Mouse (Mus musculus): Measurements from ENCODE around the gene Gse1.

GRCm38 (mm10) chr8:120255406-120255987 is 27.2 kb downstream of the Gse1 start:
- no peak for TF ChIP-seq CTCF (IDR thresholded peaks at IDR 0.05)
- no peak for TF ChIP-seq POLR2A (IDR thresholded peaks at IDR 0.05; ENCODE audit: insufficient read depth, low read depth, low read length)
- no peak for TF ChIP-seq EP300 (IDR thresholded peaks at IDR 0.05; ENCODE audit: insufficient read depth, low read depth, low read length)

Measured in heart, adult 2 months (tissue).